Mouse (Mus musculus) forebrain, embryonic 12.5 days (tissue): ENCODE data around the gene Ptprn. TPM values are rescaled to one million over a fixed set of nuclear protein-coding genes. Genes with fewer than 3 reads are reported as not detected.
A peak's percentile ranks its signal among the peaks of the same experiment; 100 is the strongest.

Experiments used
- ATAC-seq: fragments of 200-750 bp; cut with Nextera tagmentation; 2 replicates; pipeline ENCODE4 v1.8.0; 2017; ENCODE audit warnings: moderate TSS enrichment; ENCODE audit not compliant: low FRiP score
- H3K27ac ChIP-seq: fragments of 300-500 bp; sonication (generic); 2 replicates; pipeline ENCODE4 v1.5.1; 2016; ENCODE audit warnings: mild to moderate bottlenecking
- H3K27me3 ChIP-seq: fragments of 300-500 bp; sonication (generic); 2 replicates; pipeline ENCODE4 v1.6.1; 2016; ENCODE audit warnings: mild to moderate bottlenecking
- H3K36me3 ChIP-seq: fragments of 300-500 bp; sonication (generic); replicated peaks from 2 replicates; pipeline ENCODE4 v1.6.1; 2016; ENCODE audit warnings: mild to moderate bottlenecking
- H3K4me1 ChIP-seq: fragments of 300-500 bp; sonication (generic); 2 replicates; pipeline ENCODE4 v1.6.1; 2016
- H3K4me2 ChIP-seq: fragments of 300-500 bp; sonication (generic); 2 replicates; pipeline ENCODE4 v1.6.1; 2016; ENCODE audit warnings: mild to moderate bottlenecking, moderate library complexity
- H3K4me3 ChIP-seq: fragments of 300-500 bp; sonication (generic); replicated peaks from 2 replicates; pipeline ENCODE4 v1.5.1; 2016; ENCODE audit warnings: mild to moderate bottlenecking
- H3K9ac ChIP-seq: fragments of 300-500 bp; sonication (generic); 2 replicates; pipeline ENCODE4 v1.6.1; 2016; ENCODE audit warnings: mild to moderate bottlenecking
- H3K9me3 ChIP-seq: fragments of 300-500 bp; sonication (generic); 2 replicates; pipeline ENCODE4 v1.6.1; 2016
- whole genome bisulfite sequencing: fragments of 180-500 bp; shearing (Covaris S2); methylation state at CpG from one replicate; pipeline ENCODE4 v1.1.7; 2016; 5-methylcytosine and 5-hydroxymethylcytosine counted together
- polyA plus RNA-seq: library from polyadenylated mRNA; unstranded; fragments of >200 nt; fragmentation: Nextera tagmentation; extraction: Ambion mirVana; gene quantifications from 2 replicates; pipeline ENCODE4 v1.2.1, GENCODE M21; 2016

Ptprn gene
- polyA plus RNA-seq, 1 experiment from 2014 or later = 6.8 TPM

DNA sequence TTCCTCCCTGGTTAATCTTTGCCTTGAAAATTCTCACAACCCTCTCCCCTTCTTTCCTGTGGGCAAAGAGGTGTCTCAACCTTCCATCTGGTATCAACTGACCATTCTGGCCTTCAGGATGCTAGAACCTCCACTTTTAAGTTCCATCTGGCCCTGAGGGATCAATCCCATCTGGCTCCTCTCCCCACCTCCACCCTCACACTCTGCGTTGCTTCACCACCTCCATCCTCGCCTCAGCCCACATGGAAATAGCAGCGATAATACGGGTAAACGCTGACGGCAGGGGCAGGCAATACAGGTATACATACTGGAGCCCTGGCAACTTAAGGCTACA lies 46.4 kb downstream of the Ptprn start:
- ATAC-seq = no peak
- Histone ChIP-seq H3K27me3 (peaks cover 72% of the 10 kb centered on the region), H3K36me3 (peaks cover 32% of the 10 kb centered on the region), H3K4me1 (peaks cover 19% of the 10 kb centered on the region), H3K27ac (no peak overlapping the region), H3K9ac (no peak overlapping the region), H3K4me2 (peak overlapping the region; percentile 91), H3K4me3 (no peak overlapping the region; the same call in 1 of the 2 replicates), H3K9me3 (no peaks in the 10 kb centered on the region)
- 1% methylated on average over 6 of the region's 6 CpGs for WGBS

GRCm38 (mm10) chr1:75216797-75217585 lies 47.3 kb downstream of the Ptprn start:
- H3K27ac ChIP-seq = no peak overlapping the region
- peaks cover 39% of the 10 kb centered on the region for H3K36me3 ChIP-seq
- H3K9ac ChIP-seq = no peak overlapping the region
- no peaks in the 10 kb centered on the region for H3K9me3 ChIP-seq
- ATAC-seq = no peak
- H3K4me1 ChIP-seq = peaks cover 28% of the 10 kb centered on the region
- H3K4me3 ChIP-seq = no peak overlapping the region
- H3K27me3 ChIP-seq = peaks cover 63% of the 10 kb centered on the region
- H3K4me2 ChIP-seq = no peak overlapping the region
- 85% methylated on average over 13 of the region's 13 CpGs for WGBS

DNA sequence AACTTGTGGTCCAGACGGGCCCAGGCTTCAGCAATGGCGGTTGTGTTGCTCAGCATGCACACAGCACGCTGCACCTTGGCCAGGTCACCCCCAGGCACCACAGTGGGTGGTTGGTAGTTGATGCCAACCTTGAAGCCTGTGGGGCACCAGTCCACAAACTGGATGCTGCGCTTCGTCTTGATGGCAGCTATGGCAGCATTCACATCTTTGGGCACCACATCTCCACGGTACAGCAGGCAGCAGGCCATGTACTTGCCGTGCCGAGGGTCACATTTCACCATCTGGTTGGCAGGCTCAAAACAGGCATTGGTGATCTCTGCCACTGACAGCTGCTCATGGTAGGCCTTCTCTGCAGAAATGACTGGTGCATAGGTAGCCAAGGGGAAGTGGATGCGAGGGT lies 48.5 kb downstream of the Ptprn start:
- H3K9ac ChIP-seq = no peak overlapping the region
- H3K36me3 ChIP-seq = peaks cover 41% of the 10 kb centered on the region
- H3K4me1 ChIP-seq = peaks cover 37% of the 10 kb centered on the region
- WGBS = 94% methylated on average over 9 of the region's 9 CpGs
- peaks cover 51% of the 10 kb centered on the region for H3K27me3 ChIP-seq
- H3K9me3 ChIP-seq = no peaks in the 10 kb centered on the region
- no peak overlapping the region for H3K4me3 ChIP-seq
- no peak overlapping the region for H3K4me2 ChIP-seq
- no peak for ATAC-seq
- H3K27ac ChIP-seq = no peak overlapping the region

DNA sequence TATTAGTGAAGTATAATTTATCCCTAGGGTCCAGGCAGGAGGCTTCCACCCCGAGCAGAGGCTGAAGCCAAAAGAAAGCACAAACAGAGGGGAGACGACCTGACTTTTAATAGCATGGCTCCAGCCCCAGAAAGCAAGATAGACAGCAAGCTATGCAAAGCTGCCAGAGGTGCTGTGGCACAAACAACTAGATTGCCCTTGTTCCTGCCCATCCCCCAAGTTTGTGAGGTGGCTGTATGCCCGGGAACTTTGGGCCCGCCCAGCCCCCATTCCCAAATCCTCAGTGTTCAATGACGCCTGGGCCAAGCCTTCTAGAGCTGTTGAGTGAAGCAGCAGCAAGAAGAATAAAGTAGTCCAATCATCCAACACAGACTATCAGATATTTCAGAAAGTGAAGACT lies 49.4 kb downstream of the Ptprn start:
- 78% methylated on average over 5 of the region's 5 CpGs for WGBS
- Histone ChIP-seq H3K4me1 (peaks cover 42% of the 10 kb centered on the region), H3K4me2 (no peak overlapping the region)

DNA sequence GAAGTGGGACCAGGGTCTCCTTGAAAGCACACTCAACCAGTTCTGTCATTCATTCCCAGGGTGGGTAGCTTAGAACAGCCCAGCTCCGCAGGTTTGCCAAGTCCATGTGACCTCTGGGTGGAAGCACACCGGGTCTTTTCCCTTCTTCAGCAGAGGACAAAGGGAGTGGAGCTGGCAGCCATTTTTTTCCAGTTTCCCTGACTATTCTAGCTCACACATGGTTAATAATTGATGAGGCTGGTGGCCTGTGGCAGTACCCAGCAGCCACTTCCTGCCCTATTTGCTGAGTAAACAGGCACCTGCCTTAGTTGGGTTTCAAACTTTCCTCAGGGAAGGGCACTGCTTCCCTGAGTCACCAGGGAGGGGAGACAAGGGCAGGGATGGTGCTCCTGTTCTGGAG lies 49.9 kb downstream of the Ptprn start:
- H3K9ac ChIP-seq = no peak overlapping the region
- no peaks in the 10 kb centered on the region for H3K9me3 ChIP-seq
- H3K4me2 ChIP-seq = no peak overlapping the region
- peaks cover 41% of the 10 kb centered on the region for H3K27me3 ChIP-seq
- no peak overlapping the region for H3K27ac ChIP-seq
- peaks cover 42% of the 10 kb centered on the region for H3K4me1 ChIP-seq
- peaks cover 41% of the 10 kb centered on the region for H3K36me3 ChIP-seq
- H3K4me3 ChIP-seq = no peak overlapping the region
- ATAC-seq = no peak
- WGBS = 78% methylated on average over 2 of the region's 2 CpGs

More for the DNA sequence above, 49.4 kb downstream of the Ptprn start:
- Histone ChIP-seq H3K9me3 (no peaks in the 10 kb centered on the region), H3K27me3 (peaks cover 42% of the 10 kb centered on the region), H3K27ac (no peak overlapping the region), H3K9ac (no peak overlapping the region), H3K36me3 (peaks cover 41% of the 10 kb centered on the region), H3K4me3 (no peak overlapping the region)
- no peak for ATAC-seq

DNA sequence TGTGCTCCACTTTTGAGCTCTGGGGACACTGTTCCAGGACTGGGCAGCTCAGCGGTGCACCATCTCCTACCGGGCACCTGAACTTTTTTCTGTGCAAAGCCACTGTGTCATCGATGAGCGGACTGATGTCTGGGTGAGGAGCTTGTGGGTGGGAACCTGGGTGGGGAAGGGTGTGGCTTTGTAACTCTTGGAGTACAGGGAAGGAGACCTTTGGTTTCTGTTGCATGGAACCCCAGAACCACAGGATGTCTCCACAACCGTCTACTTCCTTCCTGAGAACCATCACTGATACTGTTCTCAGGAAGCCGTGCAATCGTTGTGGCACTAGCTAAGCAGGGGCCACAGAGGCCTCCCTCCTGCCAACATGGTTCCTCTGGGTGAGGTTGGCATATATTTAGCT lies 51.2 kb downstream of the Ptprn start:
- no peak overlapping the region for H3K27ac ChIP-seq
- no peak overlapping the region for H3K9ac ChIP-seq
- H3K36me3 ChIP-seq = peaks cover 41% of the 10 kb centered on the region
- H3K9me3 ChIP-seq = no peaks in the 10 kb centered on the region
- no peak overlapping the region for H3K4me2 ChIP-seq
- ATAC-seq = no peak
- 91% methylated on average over 7 of the region's 7 CpGs for WGBS
- no peak overlapping the region for H3K4me3 ChIP-seq
- H3K4me1 ChIP-seq = peaks cover 40% of the 10 kb centered on the region
- H3K27me3 ChIP-seq = peaks cover 33% of the 10 kb centered on the region

DNA sequence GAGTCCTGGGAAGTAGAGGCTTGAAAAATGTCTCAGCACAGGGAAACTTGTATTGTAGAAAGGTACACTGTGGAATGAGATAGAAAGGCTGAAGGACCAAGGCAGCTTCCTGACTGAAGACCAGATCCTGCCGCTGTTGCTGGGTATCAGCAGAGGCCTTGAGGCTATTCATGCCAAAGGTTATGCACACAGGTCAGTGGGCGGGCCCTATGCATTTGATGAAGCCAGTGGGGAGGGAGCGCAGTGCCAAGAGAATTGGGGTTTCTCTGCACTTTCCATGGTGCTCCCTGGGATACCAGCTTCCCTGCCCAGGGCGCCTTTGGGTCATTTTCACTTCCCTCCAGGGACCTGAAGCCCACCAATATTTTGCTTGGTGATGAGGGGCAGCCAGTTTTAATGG lies 51.8 kb downstream of the Ptprn start:
- no peaks in the 10 kb centered on the region for H3K9me3 ChIP-seq
- peaks cover 28% of the 10 kb centered on the region for H3K27me3 ChIP-seq
- H3K4me1 ChIP-seq = peaks cover 39% of the 10 kb centered on the region
- H3K9ac ChIP-seq = no peak overlapping the region; the same call in 1 of the 2 replicates
- H3K27ac ChIP-seq = no peak overlapping the region
- ATAC-seq = no peak
- WGBS = 89% methylated on average over 4 of the region's 4 CpGs
- H3K4me2 ChIP-seq = no peak overlapping the region
- H3K4me3 ChIP-seq = no peak overlapping the region
- peaks cover 41% of the 10 kb centered on the region for H3K36me3 ChIP-seq

GRCm38 (mm10) chr1:75211141-75211708 lies 53.1 kb downstream of the Ptprn start:
- H3K4me3 ChIP-seq = peak overlapping the region; percentile 74
- peaks cover 41% of the 10 kb centered on the region for H3K36me3 ChIP-seq
- 0 out of 2 replicates have a peak, but pooled peaks have one; percentile 3 for ATAC-seq
- peaks cover 39% of the 10 kb centered on the region for H3K4me1 ChIP-seq
- H3K27ac ChIP-seq = no peak overlapping the region
- no peaks in the 10 kb centered on the region for H3K9me3 ChIP-seq
- peak overlapping the region; percentile 81 for H3K9ac ChIP-seq
- H3K4me2 ChIP-seq = peak overlapping the region; percentile 96
- H3K27me3 ChIP-seq = peaks cover 14% of the 10 kb centered on the region
- WGBS = 11% methylated on average over 17 of the region's 17 CpGs

DNA sequence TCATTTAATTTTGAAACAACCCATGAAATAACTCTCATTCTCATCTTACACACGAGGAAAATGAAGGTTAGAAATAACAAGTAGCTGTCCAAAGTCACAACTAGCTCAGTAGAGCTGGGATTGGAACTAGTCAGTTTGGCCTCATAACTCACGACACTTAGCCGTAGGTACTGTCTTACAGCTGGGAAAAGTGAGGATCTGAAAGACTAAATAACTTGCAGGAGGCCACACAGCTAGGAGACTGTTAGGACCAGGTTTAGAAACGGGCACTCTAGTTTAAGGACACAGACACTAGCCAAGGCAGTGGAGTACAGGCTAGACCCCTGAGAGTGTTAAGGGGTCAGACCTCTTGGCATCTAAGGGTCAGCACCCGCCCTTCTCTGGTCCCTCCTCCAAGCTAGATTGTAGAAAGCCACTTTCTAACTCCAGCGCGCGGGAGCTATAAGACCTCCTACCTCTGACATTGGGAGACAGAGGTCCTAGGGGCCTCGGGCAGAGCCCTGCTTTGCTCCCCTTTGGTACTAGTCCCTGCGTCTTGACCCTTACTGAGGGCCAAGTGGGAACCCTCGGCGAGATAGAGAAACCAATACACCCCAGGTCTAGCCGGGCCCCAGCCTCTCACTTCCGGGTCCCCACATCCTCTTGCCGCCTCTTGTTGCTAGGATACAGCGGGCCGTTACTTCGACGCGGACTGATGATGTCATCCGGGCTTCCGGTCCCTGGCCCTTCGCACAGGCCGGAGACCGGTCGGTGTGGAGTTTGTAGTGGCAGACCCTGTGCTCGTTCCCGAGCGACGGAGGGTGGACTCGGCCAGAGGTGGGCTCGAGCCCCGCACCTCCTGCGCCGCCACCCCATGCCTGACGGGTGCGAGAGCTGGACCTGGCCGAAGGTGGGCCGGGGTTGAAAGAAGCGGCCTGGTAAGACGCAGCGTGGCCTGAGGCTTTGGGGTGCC lies 53.9 kb downstream of the Ptprn start, which contains the start of the genes Glb1l and Stk16:
Gene Glb1l, minus strand, starts transcription at position 678 of the 952 bp plus-strand sequence.
Gene Stk16, plus strand, starts transcription at position 703 of the 952 bp plus-strand sequence.
- H3K27ac ChIP-seq = no peak within 1 kb of the TSS
- no peaks in the 10 kb centered on the region for H3K9me3 ChIP-seq
- peak; percentile 96 for ATAC-seq
- H3K4me2 ChIP-seq = peak within 1 kb of the TSS; percentile 96
- peaks cover 9% of the 10 kb centered on the region for H3K27me3 ChIP-seq
- H3K36me3 ChIP-seq = peaks cover 35% of the 10 kb centered on the region
- WGBS = 6% methylated on average over 42 of the region's 42 CpGs
- H3K4me1 ChIP-seq = peaks cover 39% of the 10 kb centered on the region
- H3K4me3 ChIP-seq = peak within 1 kb of the TSS; percentile 74
- peak within 1 kb of the TSS; percentile 81 for H3K9ac ChIP-seq

DNA sequence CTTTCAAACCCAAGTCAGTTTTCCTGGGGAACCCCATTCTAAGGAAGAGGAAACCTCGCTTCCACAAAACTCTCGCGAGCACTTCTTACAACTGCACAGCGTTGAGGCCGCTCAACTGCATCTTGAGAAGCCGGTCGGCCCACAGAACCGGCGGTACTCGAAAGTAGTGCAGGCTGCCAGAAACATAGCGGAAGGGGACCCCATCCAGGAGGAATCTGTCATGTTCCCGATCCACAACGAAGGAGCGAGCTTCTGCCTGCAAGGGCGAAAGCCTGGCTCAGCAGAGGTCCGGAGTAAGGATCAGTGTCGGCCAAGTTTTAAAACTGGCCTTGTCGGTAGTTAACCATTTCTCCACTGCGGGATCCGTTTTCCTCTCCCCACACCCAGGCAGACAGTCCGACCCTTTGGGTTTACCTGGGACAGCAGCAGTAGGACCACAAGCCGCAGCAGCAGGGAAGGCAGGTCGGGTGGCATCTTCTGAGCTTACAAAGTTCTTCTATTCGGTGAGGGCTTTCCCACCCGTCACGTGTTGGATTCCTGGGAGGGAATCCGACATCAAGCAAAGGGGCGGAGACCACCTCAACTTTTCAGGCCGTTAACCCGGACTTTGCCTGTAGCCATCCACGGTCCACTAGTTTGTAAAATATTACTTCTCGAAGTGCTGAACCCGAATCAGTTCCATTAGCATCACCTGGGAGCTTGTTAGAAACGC lies 55.2 kb downstream of the Ptprn start:
- H3K27ac ChIP-seq = no peak overlapping the region

DNA sequence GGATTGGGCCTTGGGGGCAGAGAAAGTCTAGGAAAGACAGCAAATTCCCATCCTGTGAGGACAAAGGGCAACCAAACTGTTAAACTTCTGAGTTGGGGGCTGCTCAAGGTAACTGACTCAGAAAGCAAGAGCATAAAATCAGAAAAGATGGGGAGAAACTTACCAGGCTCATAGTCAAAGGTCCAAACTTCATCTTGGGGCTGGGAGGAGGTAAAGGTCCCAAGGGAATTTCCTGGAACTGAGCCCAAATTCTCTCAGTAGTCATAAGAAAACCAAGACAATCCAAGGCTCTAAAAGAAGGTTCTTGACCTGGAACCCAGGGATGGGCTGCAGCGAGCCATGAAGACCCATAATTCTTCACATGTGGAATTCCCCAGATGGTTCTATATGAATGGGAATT lies 63.1 kb downstream of the Ptprn start:
- no peak overlapping the region for H3K4me3 ChIP-seq
- no peaks in the 10 kb centered on the region for H3K9me3 ChIP-seq
- H3K4me2 ChIP-seq = no peak overlapping the region
- H3K36me3 ChIP-seq = peaks cover 43% of the 10 kb centered on the region
- WGBS = 90% methylated on average over 1 of the region's 1 CpGs
- H3K9ac ChIP-seq = no peak overlapping the region
- no peaks in the 10 kb centered on the region for H3K4me1 ChIP-seq
- H3K27ac ChIP-seq = no peak overlapping the region
- H3K27me3 ChIP-seq = no peaks in the 10 kb centered on the region
- no peak for ATAC-seq

More for the DNA sequence above, 55.2 kb downstream of the Ptprn start:
- Histone ChIP-seq H3K4me2 (peak overlapping the region; percentile 96), H3K9ac (peak overlapping the region; percentile 66), H3K27me3 (peaks cover 9% of the 10 kb centered on the region), H3K4me3 (peak overlapping the region; percentile 74), H3K4me1 (peaks cover 39% of the 10 kb centered on the region), H3K9me3 (no peaks in the 10 kb centered on the region), H3K36me3 (peaks cover 22% of the 10 kb centered on the region)
- 17% methylated on average over 34 of the region's 34 CpGs for WGBS
- no peak for ATAC-seq
